Mouse (Mus musculus): ENCODE data around the gene Rcc2.

DNA sequence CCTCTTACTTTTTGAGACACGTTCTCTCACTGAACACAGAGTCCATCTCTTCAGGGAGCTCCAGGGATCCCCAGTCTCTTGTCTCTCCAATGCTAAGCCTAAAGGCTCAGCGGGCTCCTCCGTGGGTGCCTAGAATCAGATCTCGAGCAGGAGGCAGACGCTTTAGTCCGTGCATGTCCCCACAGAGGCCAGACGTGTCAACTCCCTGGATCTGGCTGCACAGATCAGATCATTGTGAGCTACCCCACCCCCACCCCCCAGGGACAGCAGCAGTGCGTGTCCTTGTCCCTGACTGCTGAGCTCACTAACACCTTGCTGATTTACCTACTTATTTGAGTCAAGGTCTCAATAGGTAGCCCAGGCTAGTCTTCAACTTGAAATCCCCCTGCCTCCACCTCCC lies 16.7 kb upstream of the Rcc2 start:
- no peak for TF ChIP-seq CTCF (IDR thresholded peaks at IDR 0.05; ENCODE audit: insufficient read depth, low read length)
- no peak for TF ChIP-seq POLR2A (IDR thresholded peaks at IDR 0.05; ENCODE audit: borderline replicate concordance, extremely low read depth, low read depth, low read length)
